Mouse (Mus musculus) c-Kit-positive CD71-positive TER-119-positive erythroid progenitor cells, embryonic 14.5 days (primary cell): ENCODE measurements around the gene Gucy2g.
A peak's percentile ranks its signal among the peaks of the same experiment; 100 is the strongest.

Source experiments
- DNase-seq: peaks from one replicate; pipeline ENCODE4 v3.0.0-alpha.2; 2013; ENCODE audit warnings: low spot score

The Gucy2g gene

GRCm38 (mm10) chr19:55247991-55248520 lies 7.0 kb upstream of the Gucy2g start:
- no peak for DNase-seq

DNA sequence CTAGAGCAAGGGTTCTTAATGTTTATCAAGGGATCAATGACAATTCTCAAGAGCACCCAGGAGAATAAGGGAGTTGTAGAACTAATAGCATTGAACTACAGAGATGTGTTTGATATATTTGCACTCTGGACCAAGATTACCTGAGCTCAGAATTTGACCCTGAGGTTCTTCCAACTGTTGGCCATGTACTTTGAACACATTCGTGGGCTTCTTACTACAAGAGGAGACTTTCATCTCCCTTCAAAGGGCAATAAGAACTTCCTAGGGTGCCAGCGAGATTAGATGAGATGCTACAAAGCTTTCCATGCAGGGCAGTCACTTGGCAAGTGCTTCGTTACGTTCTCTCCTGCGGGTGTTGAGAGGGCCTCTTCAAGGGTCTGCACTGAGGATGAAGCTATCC lies 6.5 kb upstream of the Gucy2g start:
- no peak for DNase-seq

- DNase-seq: no peak
Measured at GRCm38 (mm10) chr19:55244791-55245231, 3.8 kb upstream of the Gucy2g start.

DNA sequence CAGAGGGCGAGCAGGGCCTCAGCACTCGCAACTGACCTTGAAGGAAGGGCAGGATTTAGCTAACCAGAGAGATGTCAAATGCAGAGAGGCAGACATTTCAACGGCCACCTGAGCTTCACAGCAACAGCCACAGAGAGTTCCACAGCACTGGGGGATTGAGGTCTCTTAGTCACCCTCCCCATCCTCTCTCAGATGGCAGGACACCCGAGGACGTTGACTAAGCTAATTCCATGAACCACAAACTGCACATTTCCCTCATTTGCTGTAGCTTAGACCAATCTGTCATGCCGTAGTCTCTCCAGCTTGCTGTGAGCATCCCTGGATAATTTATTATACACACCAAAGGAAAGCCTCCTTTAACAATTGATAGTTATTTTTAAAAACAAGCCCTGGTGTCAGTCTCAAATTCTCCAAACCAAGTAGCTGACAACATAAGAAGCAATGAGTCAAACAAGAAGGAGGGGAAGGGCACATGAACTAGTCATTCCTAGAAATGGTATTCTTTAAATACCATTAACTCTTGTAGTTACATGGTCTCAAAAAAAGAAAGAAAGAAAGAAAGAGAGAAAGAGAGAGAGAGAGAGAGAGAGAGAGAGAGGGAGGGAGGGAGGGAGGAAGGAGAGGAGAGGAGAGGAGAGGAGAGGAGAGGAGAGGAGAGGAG lies 1.1 kb downstream of the Gucy2g start:
- no peak for DNase-seq

GRCm38 (mm10) chr19:55236564-55236963 lies 4.5 kb downstream of the Gucy2g start:
- no peak for DNase-seq

DNA sequence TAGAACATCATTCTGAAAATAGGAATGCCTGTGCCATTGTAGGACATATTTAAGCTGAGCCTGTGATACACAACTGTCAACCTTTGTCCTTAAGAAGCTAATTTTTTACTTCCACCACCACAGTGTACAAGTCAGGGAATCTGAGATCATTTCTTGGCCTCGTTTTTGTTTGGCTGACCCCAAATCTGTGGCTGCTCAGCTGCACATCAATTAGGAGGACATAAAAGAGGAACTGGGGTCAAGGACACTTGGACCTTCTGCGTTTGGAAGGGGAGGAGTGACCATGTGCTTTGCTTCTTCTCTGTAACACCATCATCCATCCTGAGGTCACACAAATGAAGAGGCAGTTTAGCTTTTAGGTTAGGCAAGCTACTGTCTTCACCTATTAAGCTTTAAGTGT lies 5.0 kb downstream of the Gucy2g start:
- no peak for DNase-seq

- no peak for DNase-seq
Measured at GRCm38 (mm10) chr19:55232136-55232535, 8.9 kb downstream of the Gucy2g start.

DNA sequence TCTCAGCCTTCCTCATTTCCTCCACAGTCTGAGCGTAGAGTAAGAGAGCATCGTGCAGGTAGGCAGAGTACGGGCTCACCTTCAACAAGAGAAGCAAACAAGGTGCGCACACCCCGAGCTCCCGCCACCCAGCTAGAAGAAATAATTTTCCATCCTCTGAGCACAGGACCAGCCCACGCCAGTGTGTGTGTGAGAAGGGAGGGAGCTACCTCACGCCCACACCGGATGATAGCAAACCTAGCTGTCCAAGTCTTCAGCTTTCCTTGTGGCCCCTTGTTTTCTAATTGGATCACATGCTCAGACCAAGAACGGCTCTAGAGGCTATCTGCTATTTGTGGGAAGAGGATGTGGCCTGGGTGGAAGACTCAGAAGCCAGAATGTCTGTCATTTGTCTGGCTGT lies 10.0 kb downstream of the Gucy2g start:
- no peak for DNase-seq

- DNase-seq: no peak
Measured at GRCm38 (mm10) chr19:55227135-55227534, 13.9 kb downstream of the Gucy2g start.

DNA sequence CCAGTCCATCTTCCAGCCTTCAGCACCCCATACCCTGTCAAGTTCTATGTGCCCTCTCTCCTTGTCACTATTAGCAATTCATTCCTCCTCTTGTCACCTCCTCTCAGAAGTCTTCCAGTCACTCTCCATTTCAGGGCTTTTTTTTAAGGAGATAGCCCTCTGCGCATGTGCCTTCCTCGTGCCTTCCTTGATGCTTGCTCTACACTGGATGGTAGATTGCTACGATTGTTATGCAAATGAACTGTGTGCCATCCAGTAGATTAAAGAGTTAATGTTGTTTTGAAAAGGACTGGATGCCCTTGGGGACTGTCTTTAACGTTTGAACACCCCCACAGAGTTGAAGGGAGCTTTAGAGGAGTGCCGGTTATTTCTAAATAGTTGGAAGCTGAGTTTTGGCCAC lies 14.4 kb downstream of the Gucy2g start:
- no peak for DNase-seq

DNA sequence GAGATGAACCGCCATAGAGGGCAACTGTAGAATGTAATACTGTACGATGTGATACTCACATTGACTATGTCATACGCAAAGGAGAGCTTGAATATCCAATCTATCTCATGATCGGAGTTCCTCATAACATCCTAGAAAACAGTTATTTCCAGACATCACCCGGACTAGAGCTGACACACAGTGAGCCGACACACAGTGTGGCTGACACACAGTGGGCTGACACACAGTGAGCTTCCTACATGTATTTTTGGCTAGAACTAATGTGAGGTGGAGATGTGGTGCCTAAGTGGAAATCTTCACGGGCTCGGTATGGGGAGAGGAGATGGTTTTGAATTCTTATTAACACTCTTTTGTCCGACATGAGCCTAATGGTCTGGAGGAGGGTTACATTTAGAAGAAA lies 18.8 kb downstream of the Gucy2g start:
- DNase-seq: no peak

GRCm38 (mm10) chr19:55221208-55221607 lies 19.8 kb downstream of the Gucy2g start:
- no peak for DNase-seq

DNA sequence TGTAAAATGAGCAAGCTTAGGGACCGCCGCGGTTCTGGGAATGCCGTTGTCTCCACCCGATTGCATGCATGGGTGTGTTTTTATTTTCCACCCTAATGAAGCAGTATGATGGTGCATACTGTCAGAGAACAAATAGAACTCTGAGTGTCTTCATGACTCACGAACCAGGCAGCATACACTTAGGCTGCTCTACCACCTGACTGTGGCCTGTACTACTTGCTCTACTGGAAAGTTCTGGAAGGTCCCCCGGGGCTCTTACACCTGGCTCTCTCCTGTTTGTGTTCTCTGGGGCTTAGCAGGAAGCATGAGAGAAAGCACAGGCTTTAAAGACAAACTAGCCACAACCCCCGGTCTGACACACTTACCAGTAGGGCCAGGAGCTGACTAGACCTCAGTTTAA lies 21.7 kb downstream of the Gucy2g start:
- no peak for DNase-seq

GRCm38 (mm10) chr19:55218741-55219221 lies 22.3 kb downstream of the Gucy2g start:
- peak; percentile 90 for DNase-seq

DNA sequence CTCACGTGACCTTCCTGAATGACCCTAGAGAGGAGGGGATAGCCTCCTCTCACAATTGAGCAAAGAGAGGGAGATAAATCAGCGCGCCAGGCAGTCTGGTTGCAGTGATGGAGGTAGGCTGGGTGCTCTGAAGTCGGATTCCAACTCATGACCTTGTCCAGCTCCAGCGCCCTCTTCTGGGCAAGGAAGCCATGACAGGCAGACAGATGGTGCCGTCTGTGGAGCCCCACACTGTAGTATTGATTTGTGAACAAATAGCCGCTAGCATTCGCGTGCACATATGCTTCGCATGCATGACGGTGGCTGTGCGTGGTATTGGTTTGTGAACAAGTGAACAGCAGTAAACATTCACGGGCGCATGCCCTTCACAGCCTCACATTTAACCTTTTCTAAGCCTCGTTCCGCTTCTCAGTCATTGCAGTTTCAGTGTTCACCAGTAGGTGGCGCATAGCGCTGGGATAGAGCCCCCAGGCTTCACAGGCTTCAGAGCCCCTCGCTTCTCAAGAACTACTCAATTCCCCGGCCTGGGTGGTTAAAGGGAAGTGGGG lies 22.8 kb downstream of the Gucy2g start:
- DNase-seq: peak; percentile 90

DNA sequence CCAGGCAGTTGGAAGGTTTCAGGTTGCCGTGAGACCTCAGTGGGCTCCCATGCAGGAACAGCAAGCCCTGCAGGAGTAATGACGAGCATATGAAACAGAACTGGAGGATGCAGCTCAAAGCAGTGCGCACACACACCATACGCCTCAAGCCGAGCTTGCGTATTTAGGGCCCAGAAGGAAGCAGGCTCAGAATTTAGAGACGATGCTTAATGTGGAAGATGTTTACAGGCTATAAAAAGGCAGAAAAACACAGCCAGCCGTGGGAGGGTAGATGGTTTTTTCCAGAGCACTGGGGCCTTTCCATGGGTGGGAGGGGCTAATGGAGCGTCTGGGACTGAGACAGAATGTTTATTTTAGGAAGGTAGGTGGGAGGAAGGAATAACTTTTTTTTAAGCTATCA lies 23.7 kb downstream of the Gucy2g start:
- DNase-seq: no peak

GRCm38 (mm10) chr19:55216876-55217275 lies 24.2 kb downstream of the Gucy2g start:
- DNase-seq: no peak

GRCm38 (mm10) chr19:55213617-55214340 lies 27.3 kb downstream of the Gucy2g start:
- DNase-seq: no peak

- DNase-seq: no peak
Measured at GRCm38 (mm10) chr19:55211698-55212097, 29.3 kb downstream of the Gucy2g start.

- no peak for DNase-seq
Measured at GRCm38 (mm10) chr19:55209084-55209483, 32.0 kb downstream of the Gucy2g start.

DNA sequence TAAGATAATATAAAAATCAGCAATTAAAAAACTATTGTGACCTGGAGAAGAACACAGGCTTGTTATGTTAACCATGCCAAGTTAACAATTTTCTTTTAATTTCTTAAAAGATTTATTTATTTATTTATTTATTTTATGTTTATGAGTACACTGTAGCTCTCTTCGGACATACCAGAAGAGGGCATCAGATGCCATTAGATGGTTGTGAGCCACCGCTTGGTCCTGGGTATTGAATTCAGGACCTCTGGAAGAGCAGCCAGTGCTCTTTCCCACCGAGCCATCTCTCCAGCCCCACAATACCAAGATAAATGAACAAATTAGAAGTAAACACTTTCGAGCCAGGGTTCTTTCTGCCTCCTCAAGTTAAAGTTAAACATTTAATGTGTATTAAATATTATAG lies 32.4 kb downstream of the Gucy2g start:
- no peak for DNase-seq

DNA sequence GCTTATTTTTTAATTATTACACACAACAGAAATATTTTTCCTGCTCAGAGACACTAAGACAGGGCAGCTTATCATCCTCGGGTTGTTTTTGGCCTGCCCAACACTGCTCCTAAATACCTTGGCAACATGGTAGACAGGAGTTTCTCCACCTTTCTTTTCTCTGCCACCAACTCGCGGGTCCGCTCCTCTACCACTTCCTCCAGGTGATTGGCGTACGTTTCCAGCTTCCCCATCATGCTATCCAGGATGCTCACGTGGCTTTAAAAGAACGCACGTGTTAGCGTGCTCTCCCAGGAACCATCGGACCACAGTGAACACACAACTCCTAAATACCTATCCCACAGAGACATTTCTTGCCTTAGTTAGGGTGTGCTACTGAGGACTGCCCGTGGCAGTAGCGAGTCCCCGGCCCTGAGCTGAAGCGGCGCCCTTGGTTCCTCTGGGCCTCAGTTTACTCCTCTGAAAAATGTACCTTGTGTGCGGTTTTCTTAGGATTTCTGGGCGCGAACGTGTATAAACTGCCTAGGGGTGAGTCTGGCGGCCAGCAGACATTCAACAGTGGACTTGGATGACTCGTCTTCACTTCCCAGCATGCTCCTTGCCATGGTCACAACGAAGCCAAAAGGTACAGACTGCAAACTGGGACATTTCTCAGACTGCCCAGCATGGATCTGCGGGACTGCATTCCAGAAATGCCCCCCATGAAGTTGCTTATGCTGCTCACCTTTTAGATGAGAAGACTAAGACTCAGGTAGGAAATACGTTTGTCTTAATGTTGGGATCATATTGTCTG lies 33.1 kb downstream of the Gucy2g start:
- no peak for DNase-seq
